Mouse (Mus musculus): ENCODE data around the gene Sdha.

The Sdha gene

GRCm38 (mm10) chr13:74302050-74303037 lies 47.7 kb downstream of the Sdha start:
- DNase-seq: no peak

GRCm38 (mm10) chr13:74301607-74301984 lies 48.5 kb downstream of the Sdha start:
- no peak for DNase-seq

GRCm38 (mm10) chr13:74300925-74301606 lies 49.0 kb downstream of the Sdha start:
- DNase-seq: peak; percentile 57

GRCm38 (mm10) chr13:74296376-74296775 lies 53.7 kb downstream of the Sdha start:
- DNase-seq: no peak

DNA sequence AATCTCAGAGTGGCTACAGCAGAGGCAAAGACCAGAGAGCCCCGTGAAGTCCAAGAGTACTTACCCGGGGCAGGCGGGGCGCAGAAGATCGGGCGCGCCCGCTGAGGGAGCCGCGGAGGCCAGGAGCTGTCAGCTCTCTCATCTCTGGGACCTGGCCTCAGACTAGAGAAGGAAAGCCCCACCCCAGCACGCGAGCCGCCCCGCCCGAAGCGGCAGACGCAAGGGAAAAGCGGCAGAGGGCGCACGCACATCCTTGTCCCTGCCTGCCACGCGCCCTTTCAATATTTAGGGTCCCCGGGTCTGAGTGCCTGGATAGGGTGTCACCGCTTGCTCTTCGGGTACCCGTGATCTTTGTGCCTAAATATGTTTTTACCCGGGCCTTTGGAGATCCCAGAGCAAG lies 57.9 kb downstream of the Sdha start, which contains the start of gene Ahrr:
Gene Ahrr (minus strand): TSS at position 165 of the 400 bp plus-strand sequence.
- no peak for DNase-seq

GRCm38 (mm10) chr13:74289646-74290045 lies 60.4 kb downstream of the Sdha start:
- DNase-seq: no peak

- no peak for DNase-seq
These were observed 67.8 kb downstream of the Sdha start for GRCm38 (mm10) chr13:74282299-74282698.

DNA sequence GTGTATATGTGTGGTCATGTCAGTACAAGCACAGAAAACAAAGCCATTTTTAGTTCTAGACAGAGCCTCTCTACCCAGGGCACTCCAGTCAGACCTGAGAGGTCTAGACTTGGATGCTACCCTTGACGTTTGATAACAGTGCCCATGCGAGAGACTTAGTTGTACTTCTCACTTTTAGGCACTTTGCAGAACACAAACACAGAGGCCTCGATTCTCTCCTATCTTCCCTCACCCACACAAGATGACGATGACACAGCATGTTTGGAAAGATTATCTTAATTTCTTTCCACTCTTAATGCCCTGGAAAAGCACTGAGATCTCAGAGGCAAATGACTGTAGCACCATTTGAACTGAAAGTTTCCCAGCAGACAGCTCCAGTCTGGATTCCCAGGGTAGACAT lies 74.4 kb downstream of the Sdha start:
- no peak for DNase-seq

Measured in layer of hippocampus, adult 9-11 months (tissue).